ENCODE assay signal across 27 mouse cellular contexts in genomic region chr9:50596973-50597372, GRCm38 (mm10). TPM values are rescaled to one million over a fixed set of nuclear protein-coding genes. Genes with fewer than 3 reads are reported as not detected.
DNase-seq lines count a peak whose midpoint lies in the region; TF ChIP-seq lines count a peak whose summit lies in the region.
"Had no signal": no experiment of that assay in that cellular context is flagged by ENCODE, and none has a peak within 500 bp of the region (broad histone marks: within the 10 kb centered on the region; RNA-seq: fewer than 3 reads in every experiment).

No protein-coding gene starts in this region.

- intact Hi-C loops in heart, postnatal 10 days (cut with DNase I) = no loop called here
- intact Hi-C loops in left cerebral cortex, adult 2 months (cut with DNase I) = no loop called here

- no peak for TF ChIP-seq CTCF in left cerebral cortex, adult 2 months (IDR thresholded peaks at IDR 0.05)

- peak; percentile 26 for DNase-seq in adrenal gland, postnatal 10 days
- DNase-seq in adrenal gland, adult 18-20 months (ENCODE audit: low spot score in 2 of 2) = no peak
- peak; percentile 19 to 37 for DNase-seq in heart, postnatal 10 days
- no peak for DNase-seq in heart, postnatal 4 days
- peak; percentile 61 for DNase-seq in gastrocnemius, postnatal 25 days
- DNase-seq in left cerebral cortex, adult 2 months (ENCODE audit: extremely low spot score in 1 of 2, low spot score in 2 of 2) = no peak
- no peak for DNase-seq in kidney, adult 8-10 months
- DNase-seq: adrenal gland, postnatal 14 days; cerebellum, adult 11-12 months; cerebellum, adult 8-10 months; cerebellum, postnatal 10 days; cerebellum, postnatal 36 days; embryo, embryonic 11 days; heart, adult 18-20 months; kidney, adult 11 months had no signal

- no peak overlapping the region for H3K4me3 ChIP-seq in left cerebral cortex, adult 2 months
- H3K4me3 ChIP-seq: embryonic facial prominence, embryonic 10.5 days; embryonic facial prominence, embryonic 13.5 days; erythroblast, embryonic 14.5 days; forebrain, embryonic 12.5 days; forebrain, embryonic 15.5 days; heart, embryonic 13.5 days; hindbrain, embryonic 10.5 days; hindbrain, embryonic 13.5 days; intestine, embryonic 15.5 days had no signal

- no peak overlapping the region for H3K27ac ChIP-seq in left cerebral cortex, adult 2 months
- H3K27ac ChIP-seq: embryonic facial prominence, embryonic 10.5 days; embryonic facial prominence, embryonic 13.5 days; forebrain, embryonic 12.5 days; forebrain, embryonic 15.5 days; heart, embryonic 13.5 days; hindbrain, embryonic 10.5 days; hindbrain, embryonic 13.5 days; intestine, embryonic 15.5 days had no signal

RNA-seq across cellular contexts. Expression of gene Sdhd, which starts 6.6 kb away (rescaled TPM):
- total RNA-seq in adrenal gland, postnatal 10 days (2021) = 100 to 1,000 TPM; 628 to 725 TPM
- 100 to 1,000 TPM; 260 to 414 TPM for total RNA-seq in adrenal gland, adult 18-20 months (2021)
- 100 to 1,000 TPM; 780 to 786 TPM for total RNA-seq in heart, postnatal 10 days (2021)
- 100 to 1,000 TPM; 664 to 695 TPM for total RNA-seq in heart, postnatal 4 days (2021)
- 100 to 1,000 TPM; 338 to 360 TPM for total RNA-seq in gastrocnemius, postnatal 25 days (2021)
- 100 to 1,000 TPM in 1 of 2 experiments, 10 to 100 TPM in 1; 97.9 to 114 TPM for total RNA-seq in left cerebral cortex, adult 2 months (2021)

RNA-seq across cellular contexts. Expression of gene Timm8b, which starts 6.7 kb away (rescaled TPM):
- total RNA-seq in adrenal gland, postnatal 10 days (2021) = 100 to 1,000 TPM; 164 to 170 TPM
- 100 to 1,000 TPM; 210 to 223 TPM for total RNA-seq in adrenal gland, adult 18-20 months (2021)
- 100 to 1,000 TPM; 215 to 218 TPM for total RNA-seq in heart, postnatal 10 days (2021)
- total RNA-seq in heart, postnatal 4 days (2021) = 100 to 1,000 TPM; 196 to 216 TPM
- total RNA-seq in gastrocnemius, postnatal 25 days (2021) = 100 to 1,000 TPM; 182 to 200 TPM
- total RNA-seq in left cerebral cortex, adult 2 months (2021) = 100 to 1,000 TPM; 216 to 226 TPM

RNA-seq across cellular contexts. Expression of gene Pih1d2, which starts 20.1 kb away (rescaled TPM):
- total RNA-seq in adrenal gland, postnatal 10 days (2021) = 1 to 10 TPM; 1.1 to 1.8 TPM
- 1 to 10 TPM; 1.2 to 2.1 TPM for total RNA-seq in adrenal gland, adult 18-20 months (2021)
- under 1 TPM; 0.26 to 0.92 TPM for total RNA-seq in heart, postnatal 10 days (2021)
- total RNA-seq in heart, postnatal 4 days (2021) = under 1 TPM; 0.59 to 0.69 TPM
- total RNA-seq in gastrocnemius, postnatal 25 days (2021) = under 1 TPM; 0.20 to 0.43 TPM
- total RNA-seq in left cerebral cortex, adult 2 months (2021) = 1 to 10 TPM; 2.0 to 3.8 TPM

RNA-seq across cellular contexts. Expression of gene Nkapd1, which starts 20.3 kb away (rescaled TPM):
- 10 to 100 TPM; 20.6 to 24.6 TPM for total RNA-seq in adrenal gland, postnatal 10 days (2021)
- total RNA-seq in adrenal gland, adult 18-20 months (2021) = 10 to 100 TPM; 24.5 to 25.6 TPM
- 10 to 100 TPM; 22.6 to 23.3 TPM for total RNA-seq in heart, postnatal 10 days (2021)
- 10 to 100 TPM; 19.0 to 20.3 TPM for total RNA-seq in heart, postnatal 4 days (2021)
- total RNA-seq in gastrocnemius, postnatal 25 days (2021) = 10 to 100 TPM in 1 of 2 experiments, 1 to 10 TPM in 1; 7.7 to 10.4 TPM
- 10 to 100 TPM; 21.3 to 22.1 TPM for total RNA-seq in left cerebral cortex, adult 2 months (2021)

RNA-seq across cellular contexts. Expression of gene Tex12, which starts 35.8 kb away (rescaled TPM):
- not detected for total RNA-seq in adrenal gland, postnatal 10 days (2021)
- not detected for total RNA-seq in adrenal gland, adult 18-20 months (2021)
- total RNA-seq in heart, postnatal 10 days (2021) = not detected
- not detected for total RNA-seq in heart, postnatal 4 days (2021)
- total RNA-seq in gastrocnemius, postnatal 25 days (2021) = not detected
- total RNA-seq in left cerebral cortex, adult 2 months (2021) = not detected
- total RNA-seq: adrenal gland, postnatal 14 days; adrenal gland, postnatal 4 days; gastrocnemius, postnatal 36 days; heart, adult 18-20 months; heart, postnatal 25 days had no signal

Comparison
In these comparisons a context has a peak if more than half of its experiments do, and no peak if none do; other contexts are left out.
1. DNase-seq: peak in adrenal gland, postnatal 10 days (single experiment), heart, postnatal 10 days (2 of 2) and gastrocnemius, postnatal 25 days (single experiment); none in adrenal gland, adult 18-20 months (0 of 2), heart, postnatal 4 days (single experiment), left cerebral cortex, adult 2 months (0 of 2) and kidney, adult 8-10 months (0 of 2).